Mouse (Mus musculus) neutrophil, adult 5-6 weeks (primary cell): ENCODE measurements at regions not wholly inside any gene's neighbourhood (a gene's known extent, or its start where the extent isn't known, plus 50 kb on each side); places are given as distances from the start of the nearest gene placed in this dataset.

ENCODE experiments used
- ATAC-seq: fragments of 151-379, 151-347 bp; 2 replicates; pipeline ENCODE4 v1.8.0; 2017; ENCODE audit warnings: mild to moderate bottlenecking, moderate TSS enrichment; ENCODE audit not compliant: insufficient number of reproducible peaks, poor library complexity, low FRiP score, severe bottlenecking; ENCODE audit errors: extremely low read depth

DNA sequence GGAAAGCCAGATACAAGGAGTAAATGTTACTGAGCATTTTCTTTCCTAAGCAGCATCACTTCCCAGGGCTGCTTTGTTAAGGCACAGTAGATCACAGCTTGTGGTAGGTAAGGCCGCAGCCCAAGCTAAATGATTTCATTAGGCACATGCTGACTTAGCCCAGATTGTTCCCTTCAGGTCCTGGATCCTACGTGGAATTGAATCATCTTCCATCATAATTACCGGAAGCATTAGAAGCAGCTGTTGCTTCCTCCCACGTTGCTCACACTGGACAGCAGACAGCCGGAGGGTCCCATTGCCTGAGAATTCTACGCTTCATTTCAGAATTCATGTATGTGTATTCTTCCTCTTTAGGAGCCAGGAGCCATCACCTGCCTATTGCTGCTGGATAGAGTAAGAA is 458.6 kb upstream of the Rag2 start:
- no peak for ATAC-seq

DNA sequence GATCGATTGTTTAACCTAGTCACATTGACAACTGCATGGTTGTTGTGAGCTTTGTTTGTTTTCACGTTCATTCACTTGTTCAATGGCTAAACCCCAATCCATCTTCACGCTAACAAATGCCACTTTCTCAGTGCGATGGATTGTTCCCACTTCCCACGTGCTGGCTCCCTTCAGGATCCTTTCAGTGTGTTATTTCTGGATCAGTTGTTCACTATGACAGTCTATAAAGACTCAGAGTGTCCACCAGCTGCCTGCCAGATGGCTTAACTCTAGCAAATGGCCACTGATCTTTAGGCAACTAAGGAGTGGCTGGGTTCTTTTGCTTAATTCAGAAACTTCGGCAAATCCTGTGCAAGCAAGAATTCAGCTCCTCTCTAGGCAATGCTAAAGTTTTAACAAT is 451.7 kb upstream of the Rag2 start:
- ATAC-seq = no peak

DNA sequence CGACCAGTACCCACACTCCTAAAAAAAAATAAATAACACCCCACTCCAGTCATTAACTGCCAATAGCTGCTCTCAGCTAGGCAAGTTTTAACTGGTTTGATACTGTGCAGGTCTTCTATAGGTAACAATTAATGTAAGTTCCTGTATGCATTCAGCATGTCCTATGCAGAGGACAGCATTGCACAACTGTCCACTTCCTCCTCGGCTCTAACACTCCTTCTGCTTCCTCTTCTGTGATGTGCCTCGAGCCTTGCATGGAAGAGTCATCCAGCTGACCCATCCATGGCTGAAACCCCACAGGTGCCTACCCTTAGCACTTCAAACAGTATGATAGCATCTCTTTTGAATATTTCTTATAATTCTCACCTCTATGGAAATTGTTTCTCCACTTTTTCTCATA is 449.4 kb upstream of the Rag2 start:
- no peak for ATAC-seq

DNA sequence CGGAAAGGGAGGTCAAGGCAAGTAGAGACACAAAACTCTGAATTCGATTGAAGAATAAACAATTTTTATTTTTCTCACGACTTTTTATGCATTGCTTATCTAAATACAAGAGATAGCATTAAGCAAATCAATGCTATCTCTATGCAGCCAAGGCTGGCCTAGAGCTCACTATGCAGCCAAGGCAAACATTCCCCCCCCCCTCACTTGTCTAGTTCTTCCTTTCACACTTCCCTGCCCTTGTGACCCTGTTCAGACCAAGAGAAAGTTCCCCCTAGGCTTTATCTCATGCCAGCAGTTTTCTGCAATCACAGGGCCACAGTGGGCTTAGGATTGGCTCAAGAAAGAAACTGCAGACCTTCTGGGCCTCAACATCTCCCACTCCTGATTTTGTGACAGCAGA is 417.9 kb upstream of the Rag2 start:
- no peak for ATAC-seq

DNA sequence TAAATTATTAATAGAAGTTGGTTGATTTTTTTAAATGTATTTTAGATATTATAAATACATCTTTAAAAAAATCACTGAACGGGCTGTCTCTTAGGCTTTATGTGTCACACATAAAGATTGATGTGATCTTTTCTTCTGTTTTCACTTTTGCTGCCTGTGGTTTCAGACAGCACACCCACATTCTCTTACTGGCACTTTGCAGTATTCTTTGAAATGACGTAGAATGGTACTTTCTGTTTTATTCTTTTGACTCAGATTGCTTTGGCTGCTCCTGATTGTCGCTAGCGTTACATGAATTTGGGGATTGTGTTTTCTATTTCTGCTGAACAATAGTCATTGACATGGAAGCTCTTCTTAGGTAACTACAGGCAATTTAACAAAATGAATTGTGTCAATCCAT is 415.4 kb upstream of the Rag2 start:
- no peak for ATAC-seq

DNA sequence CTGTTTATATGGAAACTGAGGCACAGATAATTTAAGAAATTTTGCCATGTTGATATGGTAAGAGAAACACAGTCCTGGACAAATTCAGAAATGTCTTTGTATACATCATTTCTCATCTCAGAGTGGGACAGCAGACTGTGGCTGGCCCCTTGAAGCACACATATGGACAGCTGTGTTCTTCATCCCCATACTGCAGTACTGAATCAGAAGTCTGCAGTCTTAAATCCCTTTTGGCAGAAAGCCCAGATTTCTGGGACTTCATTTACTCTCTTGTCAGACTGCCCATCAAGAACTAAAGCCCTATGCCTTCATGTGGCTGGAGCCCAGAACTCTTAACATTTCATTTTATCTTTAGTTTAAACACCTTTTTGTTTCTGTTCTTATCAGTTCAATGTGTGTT is 403.8 kb upstream of the Rag2 start:
- no peak for ATAC-seq

DNA sequence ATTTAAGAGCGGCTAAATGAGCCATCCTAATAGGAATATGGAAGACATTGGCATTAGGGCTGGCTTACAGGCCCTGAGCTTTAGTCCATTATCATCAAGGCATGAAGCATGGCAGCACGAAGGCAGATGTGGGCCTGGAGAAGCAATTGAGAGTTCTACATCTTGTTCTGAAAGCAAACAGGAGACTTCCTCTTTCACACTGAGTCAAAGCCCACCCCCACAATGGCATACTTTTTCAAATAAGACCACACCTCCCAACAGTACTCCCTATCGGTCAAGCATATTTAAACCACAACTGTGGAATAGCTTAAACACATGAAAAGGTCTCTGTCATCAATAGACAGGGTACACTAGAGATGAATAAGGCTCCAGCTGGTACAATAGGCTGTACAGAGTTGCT is 381.5 kb upstream of the Rag2 start:
- no peak for ATAC-seq

DNA sequence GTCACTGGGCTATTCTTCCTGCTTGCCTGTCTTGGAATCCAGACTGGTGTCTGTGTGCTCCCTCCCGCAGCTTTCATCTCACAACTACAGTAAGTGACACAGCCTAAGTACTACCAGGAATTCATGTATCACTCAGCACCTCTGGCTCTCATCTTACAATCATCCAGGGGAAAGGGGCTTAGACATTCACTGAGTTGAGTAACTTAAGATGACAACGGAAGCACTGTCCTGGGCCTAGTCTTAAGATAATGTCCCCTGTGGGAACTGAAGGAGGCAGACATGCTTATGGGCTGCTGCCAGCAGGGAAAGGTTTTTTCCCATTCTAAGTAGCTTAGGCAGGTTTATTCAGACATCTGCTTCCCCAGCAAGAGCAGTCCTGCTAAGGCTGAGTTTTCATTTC is 377.4 kb upstream of the Rag2 start:
- no peak for ATAC-seq

DNA sequence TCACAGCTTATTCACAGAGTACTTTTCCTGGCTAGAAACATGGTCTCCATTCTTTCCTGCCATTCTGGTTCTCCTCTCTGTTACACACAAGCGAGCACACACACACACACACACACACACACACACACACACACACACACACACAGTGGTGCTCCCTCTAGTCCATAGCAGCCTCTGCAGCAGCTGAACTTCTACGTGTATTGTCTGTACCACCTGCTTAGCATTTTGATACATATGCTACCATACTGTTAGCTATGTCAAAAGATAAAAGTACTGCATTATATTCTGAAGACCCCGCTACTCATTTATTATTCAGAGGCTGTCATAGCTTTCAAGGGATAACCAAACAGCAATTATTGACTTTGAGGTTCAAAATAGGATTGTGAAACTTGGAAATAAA is 372.3 kb upstream of the Rag2 start:
- ATAC-seq = no peak

DNA sequence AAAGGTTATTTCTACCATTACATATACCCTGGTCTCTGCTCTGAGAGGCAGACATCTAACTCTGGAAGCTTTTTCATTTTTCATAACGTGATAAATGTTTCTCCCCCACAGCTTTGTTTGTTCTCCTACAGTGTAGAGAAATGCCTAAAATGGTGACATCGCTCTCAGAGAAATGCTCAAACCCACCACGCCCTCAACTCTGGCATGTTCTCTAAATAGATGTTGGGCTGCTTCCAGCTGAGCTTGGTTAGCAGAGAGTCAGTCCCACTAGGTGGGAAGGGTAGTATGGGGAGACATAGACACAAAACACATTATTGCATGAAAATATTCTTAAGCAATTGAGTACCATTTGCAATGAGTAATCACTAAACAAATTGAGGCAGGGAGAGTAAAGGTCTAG is 368.1 kb upstream of the Rag2 start:
- no peak for ATAC-seq

DNA sequence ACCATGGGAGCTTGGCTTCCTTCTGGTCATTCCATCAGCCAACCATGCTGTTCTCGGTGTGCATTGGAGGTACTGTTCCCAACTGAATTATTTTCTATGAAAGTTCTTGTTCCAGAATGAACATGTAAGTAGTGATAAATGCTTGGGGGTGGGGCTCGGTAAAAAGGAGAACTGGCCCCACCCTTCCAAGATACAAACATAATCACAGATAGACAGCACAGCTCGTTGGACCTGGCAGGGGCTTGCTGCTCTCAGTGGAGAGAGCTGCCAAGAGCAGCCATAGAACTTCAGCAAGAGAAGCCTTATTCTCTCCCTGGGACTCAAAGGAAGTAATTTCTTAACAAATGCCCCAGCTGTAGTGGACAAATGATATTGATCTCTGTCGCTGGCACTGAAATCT is 360.6 kb upstream of the Rag2 start:
- no peak for ATAC-seq

DNA sequence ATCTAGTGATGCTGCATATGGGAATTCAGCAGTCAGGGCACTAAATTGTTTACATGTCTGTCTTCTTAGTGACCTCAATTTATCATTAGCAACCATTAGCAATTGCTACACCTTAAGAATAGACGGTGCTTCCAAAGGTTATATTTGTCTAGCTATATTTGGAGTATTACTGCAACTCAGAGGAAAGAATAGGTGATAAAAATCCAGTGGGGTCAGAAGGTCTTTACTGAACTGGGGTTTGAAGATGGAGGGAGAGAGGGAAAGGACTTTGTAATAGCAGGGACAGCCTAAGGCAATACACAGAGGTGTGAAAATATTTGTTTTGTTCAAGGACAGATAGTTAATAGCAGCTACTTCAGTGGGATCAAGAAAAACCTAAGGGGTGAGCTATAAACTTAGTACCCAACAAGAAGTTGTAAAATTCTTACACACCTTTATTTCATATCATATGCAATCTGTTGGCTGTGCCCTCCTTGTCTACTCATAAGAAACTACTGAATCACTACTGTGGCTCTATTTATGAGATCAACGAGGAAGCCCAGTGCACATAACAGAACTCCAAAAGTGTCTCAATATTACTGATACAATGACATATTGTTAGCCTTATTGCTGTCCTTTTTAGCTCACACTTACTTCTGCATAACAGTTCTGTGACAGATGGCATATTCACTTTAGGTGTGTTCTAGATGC is 357.7 kb upstream of the Rag2 start:
- no peak for ATAC-seq

DNA sequence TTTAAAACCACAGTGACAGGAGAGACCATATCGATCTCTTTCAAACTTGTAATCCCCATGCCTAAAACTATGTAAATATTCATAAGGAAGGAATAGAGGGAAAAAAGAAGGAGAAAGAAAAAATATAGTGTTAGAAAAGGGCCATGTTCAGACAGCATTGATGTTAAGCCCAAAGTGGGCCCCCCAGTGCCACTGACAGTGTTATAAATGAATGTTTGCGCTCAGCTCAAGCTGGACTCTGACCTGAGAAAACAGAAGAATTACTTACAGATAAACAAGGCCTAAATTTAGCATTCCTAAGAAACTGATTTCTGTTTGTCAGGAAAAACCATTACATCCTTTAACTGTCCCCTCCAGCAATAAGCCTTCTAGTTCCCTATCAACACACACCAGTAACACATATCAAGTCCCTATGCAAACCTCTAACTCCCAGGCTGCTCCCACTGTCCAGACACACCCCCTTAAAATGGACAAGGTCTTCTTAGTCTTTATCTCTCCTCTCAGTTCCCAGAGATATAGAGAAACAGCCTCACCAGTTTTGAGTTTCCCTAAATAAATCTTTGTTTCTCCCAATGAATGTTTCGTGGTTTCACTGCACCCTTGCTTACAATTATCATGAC is 350.4 kb upstream of the Rag2 start:
- no peak for ATAC-seq

DNA sequence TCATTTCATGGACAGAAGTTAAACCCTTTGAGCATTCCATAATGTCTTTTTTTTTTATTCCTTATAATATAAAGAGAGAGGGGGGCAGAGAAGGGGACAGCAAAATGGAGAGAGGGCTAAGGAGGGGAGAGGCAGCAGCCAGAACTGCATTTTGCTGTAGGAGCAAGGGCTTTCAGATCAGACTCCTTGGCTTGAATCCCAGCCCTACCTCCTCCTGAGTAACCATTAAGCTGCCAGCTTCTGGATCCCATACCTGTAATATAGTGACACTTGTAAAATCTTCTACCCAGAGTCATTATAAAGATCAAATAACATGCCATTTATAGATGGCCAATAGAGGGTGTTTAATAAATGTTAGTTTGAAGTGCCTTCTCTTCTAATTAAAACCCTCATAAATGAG is 339.6 kb upstream of the Rag2 start:
- ATAC-seq = no peak

DNA sequence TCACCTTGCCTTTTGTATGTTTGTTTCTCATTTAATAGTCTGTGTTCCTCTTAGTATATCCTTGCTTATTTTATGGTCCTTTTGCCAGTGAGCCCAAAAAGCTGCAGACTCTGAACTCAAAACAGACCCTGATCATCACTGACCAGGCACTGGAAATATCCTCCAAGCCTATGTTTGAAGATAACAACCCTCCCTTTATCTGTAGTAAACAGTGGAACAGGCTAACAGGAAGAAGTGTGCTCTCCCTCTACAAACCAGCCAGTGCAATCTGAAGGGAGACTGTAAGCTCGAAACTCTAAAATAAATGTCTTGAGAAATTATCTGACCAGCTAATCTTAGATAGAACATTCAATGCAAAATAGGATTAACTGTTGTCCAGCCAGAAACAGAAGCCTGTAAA is 336.4 kb upstream of the Rag2 start:
- no peak for ATAC-seq

DNA sequence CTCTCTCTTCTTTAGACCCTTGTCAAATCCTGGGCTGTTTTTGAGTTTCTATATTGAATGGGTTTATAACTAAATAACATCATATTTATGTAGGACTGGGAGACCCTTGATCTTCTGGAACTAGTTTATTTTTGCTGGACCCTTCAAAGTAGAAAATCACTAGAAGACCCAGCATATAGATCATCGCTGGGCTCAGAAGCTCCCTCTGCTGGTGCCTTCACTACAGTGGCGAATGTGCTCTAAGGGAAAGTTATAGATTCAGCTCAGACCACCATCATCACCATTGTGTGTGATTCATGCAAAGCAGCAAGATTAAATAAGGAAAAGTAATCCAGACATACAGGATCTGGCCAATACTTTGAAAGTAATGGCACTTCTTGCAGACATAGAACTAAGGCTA is 335.4 kb upstream of the Rag2 start:
- no peak for ATAC-seq

DNA sequence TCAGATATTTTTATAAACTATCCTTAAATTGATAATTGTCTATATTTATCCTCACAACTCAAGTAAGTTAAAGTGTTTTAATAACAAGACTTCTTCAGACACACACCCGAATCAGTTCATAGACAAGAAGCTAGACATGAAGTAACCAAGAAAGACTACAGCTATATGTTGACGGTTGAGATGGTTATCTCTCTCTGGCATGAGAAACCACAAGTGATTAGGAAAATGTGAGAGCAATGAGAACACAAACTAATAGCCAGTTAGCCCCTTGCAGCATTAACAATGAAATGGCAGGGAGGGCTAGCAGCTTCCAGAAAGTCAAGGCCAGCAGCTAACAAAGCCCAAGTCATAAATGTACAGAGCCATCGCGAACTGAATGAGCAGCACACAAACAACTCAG is 333.8 kb upstream of the Rag2 start:
- ATAC-seq = no peak

DNA sequence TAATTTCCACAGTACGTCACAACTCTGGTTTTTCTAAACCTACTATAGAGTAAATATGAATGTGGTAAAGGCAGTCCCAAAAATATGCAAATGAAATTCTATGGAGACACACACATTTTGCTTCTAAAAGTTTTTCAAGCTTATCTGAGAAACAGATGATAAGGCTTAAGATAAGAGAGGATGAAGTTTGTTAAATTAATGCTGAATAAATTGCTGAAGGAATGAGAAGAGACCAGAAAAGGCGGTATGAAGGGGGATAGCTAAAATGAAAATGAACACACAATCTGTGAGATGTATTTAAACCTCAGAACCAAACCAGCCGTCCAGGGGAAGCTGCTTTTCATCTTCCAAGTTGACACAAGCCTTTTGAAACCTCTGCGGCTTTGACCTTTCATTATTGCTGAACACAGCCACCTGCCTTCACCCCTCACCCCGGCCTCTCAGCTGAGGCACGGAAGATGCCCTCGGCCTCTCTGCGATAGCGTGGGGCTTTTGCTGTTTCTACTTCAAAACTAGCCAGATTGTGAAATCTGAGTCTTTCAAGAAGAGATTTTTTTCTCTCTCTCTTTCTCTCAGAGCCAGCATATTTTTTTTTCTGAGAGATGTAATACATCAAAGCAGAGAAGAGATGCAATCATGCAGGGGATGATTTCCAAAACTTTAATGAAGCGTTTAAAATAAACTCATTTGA is 328.7 kb upstream of the Rag2 start:
- ATAC-seq = no peak

DNA sequence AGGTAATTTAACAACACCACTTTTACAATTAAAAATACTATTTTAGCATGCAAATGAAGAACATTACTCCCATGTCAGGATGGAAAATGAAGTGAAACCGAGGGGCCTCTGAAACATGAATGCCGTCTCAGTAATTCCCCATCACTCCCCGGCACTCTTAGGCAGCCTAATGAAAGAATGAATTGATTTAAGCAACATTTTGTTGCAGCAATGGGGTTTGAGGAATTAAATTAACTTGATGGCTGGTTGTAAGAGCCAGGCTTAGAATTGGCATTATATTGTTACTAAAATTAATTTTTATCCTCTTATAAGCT is 328.2 kb upstream of the Rag2 start:
- no peak for ATAC-seq

DNA sequence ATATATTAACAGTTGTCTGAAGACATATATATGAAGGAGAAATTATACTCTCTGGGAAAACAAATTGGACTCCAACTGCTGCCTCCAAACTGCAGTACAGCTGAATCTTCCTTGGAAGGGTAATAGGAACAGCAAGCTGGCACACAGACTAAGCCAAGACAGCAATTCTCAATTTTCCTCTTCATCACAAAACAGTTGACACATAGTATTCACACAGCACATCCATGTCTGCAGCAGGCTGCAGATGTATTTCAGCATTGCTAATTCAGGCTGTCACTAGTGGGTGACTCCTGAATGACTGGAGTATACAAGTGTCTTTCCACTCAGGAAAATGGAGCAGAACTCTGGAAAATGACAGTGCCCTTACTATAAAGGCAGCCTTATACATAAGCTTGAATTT is 327.7 kb upstream of the Rag2 start:
- no peak for ATAC-seq

DNA sequence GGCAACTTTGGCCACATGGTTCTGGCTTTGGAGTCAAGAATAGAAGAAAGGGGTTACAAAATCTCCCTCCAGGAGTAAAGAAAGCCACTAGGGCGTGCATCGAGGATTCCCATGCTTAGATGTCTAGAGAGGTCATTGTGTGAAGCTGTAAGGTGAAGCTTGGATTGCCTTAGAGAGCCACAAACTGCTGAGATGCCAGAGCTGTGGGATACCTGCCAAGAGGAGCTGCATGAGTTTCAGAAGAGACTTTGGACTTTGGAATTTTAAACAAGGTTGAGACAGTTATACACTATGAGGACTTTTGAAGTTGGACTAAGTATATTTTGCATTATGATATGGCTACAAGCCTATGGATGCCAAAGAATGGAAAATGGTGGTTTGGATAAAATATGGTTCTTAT is 325.4 kb upstream of the Rag2 start:
- no peak for ATAC-seq
